Mouse (Mus musculus) erythroblast, embryonic 14.5 days (primary cell): ENCODE data around the gene Grik4. TPM values are rescaled to one million over a fixed set of nuclear protein-coding genes. Genes with fewer than 3 reads are reported as not detected.
"Not testable (repeated sequence)": the region's sequence is repeated elsewhere in the genome, so short reads cannot be mapped to it uniquely, and the experiment has no call there.

Experiments used
- H3K27me3 ChIP-seq: 2 replicates; pipeline ENCODE4 v1.6.1; 2012; ENCODE audit warnings: inconsistent platforms; ENCODE audit not compliant: control insufficient read depth
- H3K36me3 ChIP-seq: 2 replicates; pipeline ENCODE4 v1.6.1; 2012; ENCODE audit warnings: mild to moderate bottlenecking, inconsistent platforms; ENCODE audit not compliant: control insufficient read depth
- H3K4me1 ChIP-seq: 2 replicates; pipeline ENCODE4 v1.6.1; 2012; ENCODE audit warnings: inconsistent platforms; ENCODE audit not compliant: control insufficient read depth
- H3K4me3 ChIP-seq: replicated peaks from 2 replicates; pipeline ENCODE3; 2012; ENCODE audit warnings: moderate library complexity, mild to moderate bottlenecking, inconsistent platforms
- H3K9me3 ChIP-seq: 2 replicates; pipeline ENCODE4 v1.6.1; 2012; ENCODE audit warnings: low read length, inconsistent platforms, mixed read lengths; ENCODE audit not compliant: control insufficient read depth
- GATA1 ChIP-seq: IDR thresholded peaks from 2 replicates; pipeline ENCODE4 v1.6.1; 2012; ENCODE audit warnings: low read length, inconsistent platforms, mixed read lengths
- TAL1 ChIP-seq: IDR thresholded peaks from 3 replicates; pipeline ENCODE4 v1.6.1; 2012; ENCODE audit warnings: low read length, inconsistent platforms, mixed read lengths
- polyA plus RNA-seq: library from polyadenylated mRNA; stranded (reverse); fragments of >175 nt; gene quantifications from 2 replicates; pipeline ENCODE4 v1.2.3, GENCODE M21; 2012

The Grik4 gene
- polyA plus RNA-seq, 1 experiment = not detected

GRCm38 (mm10) chr9:42785173-42785830 is 159.0 kb downstream of the Grik4 start:
- H3K4me1 ChIP-seq = no peaks in the 10 kb centered on the region
- H3K27me3 ChIP-seq = no peaks in the 10 kb centered on the region
- TF ChIP-seq GATA1 (no peak), TAL1 (no peak)
- no peak overlapping the region for H3K4me3 ChIP-seq
- no peaks in the 10 kb centered on the region for H3K36me3 ChIP-seq
- H3K9me3 ChIP-seq = no peaks in the 10 kb centered on the region

GRCm38 (mm10) chr9:42783248-42783903 is 160.9 kb downstream of the Grik4 start:
- no peak for TF ChIP-seq TAL1
- no peak for TF ChIP-seq GATA1
- no peaks in the 10 kb centered on the region; the same call in 1 of the 2 replicates for H3K27me3 ChIP-seq
- H3K4me3 ChIP-seq = no peak overlapping the region
- no peaks in the 10 kb centered on the region for H3K9me3 ChIP-seq
- no peaks in the 10 kb centered on the region for H3K36me3 ChIP-seq
- H3K4me1 ChIP-seq = no peaks in the 10 kb centered on the region

- H3K4me1 ChIP-seq, H3K9me3 ChIP-seq, H3K4me3 ChIP-seq, H3K27me3 ChIP-seq, H3K36me3 ChIP-seq: not testable (repeated sequence)
Observed at GRCm38 (mm10) chr9:42778471-42779263, 165.6 kb downstream of the Grik4 start.

- no peaks in the 10 kb centered on the region for H3K9me3 ChIP-seq
- no peaks in the 10 kb centered on the region for H3K4me1 ChIP-seq
- H3K4me3 ChIP-seq = no peak overlapping the region
- H3K36me3 ChIP-seq = no peaks in the 10 kb centered on the region
- H3K27me3 ChIP-seq = no peaks in the 10 kb centered on the region; the same call in 1 of the 2 replicates
- TF ChIP-seq TAL1 = no peak
- TF ChIP-seq GATA1 = no peak
Observed at GRCm38 (mm10) chr9:42777913-42778312, 166.4 kb downstream of the Grik4 start.

- no peaks in the 10 kb centered on the region for H3K36me3 ChIP-seq
- H3K27me3 ChIP-seq = no peaks in the 10 kb centered on the region; the same call in 1 of the 2 replicates
- no peaks in the 10 kb centered on the region for H3K9me3 ChIP-seq
- no peaks in the 10 kb centered on the region for H3K4me1 ChIP-seq
- H3K4me3 ChIP-seq = no peak overlapping the region
- TF ChIP-seq GATA1 (no peak), TAL1 (no peak)
Observed at GRCm38 (mm10) chr9:42776804-42777203, 167.5 kb downstream of the Grik4 start.

- H3K27me3 ChIP-seq = no peaks in the 10 kb centered on the region
- no peaks in the 10 kb centered on the region for H3K36me3 ChIP-seq
- H3K9me3 ChIP-seq = no peaks in the 10 kb centered on the region
- no peak for TF ChIP-seq GATA1
- no peak for TF ChIP-seq TAL1
- H3K4me1 ChIP-seq = no peaks in the 10 kb centered on the region
- H3K4me3 ChIP-seq = no peak overlapping the region
Observed at GRCm38 (mm10) chr9:42764823-42765560, 179.3 kb downstream of the Grik4 start.

GRCm38 (mm10) chr9:42758682-42759205 is 185.5 kb downstream of the Grik4 start:
- Histone ChIP-seq H3K9me3 (no peaks in the 10 kb centered on the region), H3K27me3 (no peaks in the 10 kb centered on the region), H3K36me3 (no peaks in the 10 kb centered on the region), H3K4me3 (no peak overlapping the region), H3K4me1 (no peaks in the 10 kb centered on the region)
- no peak for TF ChIP-seq TAL1
- no peak for TF ChIP-seq GATA1

- H3K4me1 ChIP-seq = no peaks in the 10 kb centered on the region
- H3K9me3 ChIP-seq = no peaks in the 10 kb centered on the region
- H3K36me3 ChIP-seq = no peaks in the 10 kb centered on the region
- no peaks in the 10 kb centered on the region for H3K27me3 ChIP-seq
- no peak overlapping the region for H3K4me3 ChIP-seq
- TF ChIP-seq GATA1 (no peak), TAL1 (no peak)
Observed at GRCm38 (mm10) chr9:42757012-42757640, 187.2 kb downstream of the Grik4 start.
